Mouse (Mus musculus) forebrain, embryonic 16.5 days (tissue): ENCODE results near the gene Dnah8. TPM values are rescaled to one million over a fixed set of nuclear protein-coding genes. Genes with fewer than 3 reads are reported as not detected.

ENCODE experiments used
- ATAC-seq: fragments of 200-750 bp; cut with Nextera tagmentation; 2 replicates; pipeline ENCODE4 v1.8.0; 2017; ENCODE audit warnings: mild to moderate bottlenecking, moderate library complexity
- H3K27ac ChIP-seq: fragments of 300-500 bp; sonication (generic); 2 replicates; pipeline ENCODE4 v1.5.1; 2014; ENCODE audit warnings: low read length, control low read depth
- H3K27me3 ChIP-seq: fragments of 300-500 bp; sonication (generic); replicated peaks from 2 replicates; pipeline ENCODE4 v1.6.1; 2014; ENCODE audit warnings: low read length; ENCODE audit not compliant: control insufficient read depth, insufficient read depth
- H3K36me3 ChIP-seq: fragments of 300-500 bp; sonication (generic); 2 replicates; pipeline ENCODE4 v1.6.1; 2014; ENCODE audit not compliant: control insufficient read depth, insufficient read depth
- H3K4me1 ChIP-seq: fragments of 300-500 bp; sonication (generic); replicated peaks from 2 replicates; pipeline ENCODE4 v1.6.1; 2014; ENCODE audit warnings: low read length; ENCODE audit not compliant: control insufficient read depth, insufficient read depth
- H3K4me2 ChIP-seq: fragments of 300-500 bp; sonication (generic); 2 replicates; pipeline ENCODE4 v1.6.1; 2014; ENCODE audit warnings: mild to moderate bottlenecking, low read length, control low read depth
- H3K4me3 ChIP-seq: fragments of 300-500 bp; sonication (generic); replicated peaks from 2 replicates; pipeline ENCODE4 v1.5.1; 2014; ENCODE audit warnings: mild to moderate bottlenecking, low read length, control low read depth
- H3K9ac ChIP-seq: fragments of 300-500 bp; sonication (generic); replicated peaks from 2 replicates; pipeline ENCODE4 v1.6.1; 2014; ENCODE audit warnings: low read depth, low read length, control low read depth
- H3K9me3 ChIP-seq: fragments of 300-500 bp; sonication (generic); 2 replicates; pipeline ENCODE4 v1.6.1; 2016; ENCODE audit warnings: low read length; ENCODE audit not compliant: control insufficient read depth
- WGBS: fragments of 180-500 bp; shearing (Covaris S2); extraction: QIAGEN DNeasy Blood & Tissue Kit; methylation state at CpG from one replicate; pipeline ENCODE4 v1.1.7; 2014; 5-methylcytosine and 5-hydroxymethylcytosine counted together
- polyA plus RNA-seq: library from polyadenylated mRNA; unstranded; fragments of >200 nt; fragmentation: Nextera tagmentation; extraction: Ambion mirVana; gene quantifications from 2 replicates; pipeline ENCODE4 v1.2.1, GENCODE M21; 2015

The Dnah8 gene
- polyA plus RNA-seq, 1 experiment from 2014 or later: 1.6 TPM

- no peaks in the 10 kb centered on the region for H3K36me3 ChIP-seq
- H3K4me1 ChIP-seq: no peaks in the 10 kb centered on the region
- no peak overlapping the region for H3K4me2 ChIP-seq
- H3K9ac ChIP-seq: no peak overlapping the region
- H3K27ac ChIP-seq: no peak overlapping the region
- H3K27me3 ChIP-seq: no peaks in the 10 kb centered on the region
- no peak for ATAC-seq
- H3K4me3 ChIP-seq: no peak overlapping the region
- H3K9me3 ChIP-seq: no peaks in the 10 kb centered on the region
- WGBS: 86% methylated on average over 14 of the region's 14 CpGs
Observed at GRCm38 (mm10) chr17:30782286-30782685, 158.1 kb downstream of the Dnah8 start.

GRCm38 (mm10) chr17:30788361-30788760, 164.2 kb downstream of the Dnah8 start:
- Histone ChIP-seq H3K36me3 (no peaks in the 10 kb centered on the region), H3K27me3 (no peaks in the 10 kb centered on the region), H3K9me3 (no peaks in the 10 kb centered on the region), H3K4me2 (no peak overlapping the region), H3K4me1 (peaks cover 4% of the 10 kb centered on the region; the same call in 1 of the 2 replicates), H3K4me3 (no peak overlapping the region), H3K9ac (no peak overlapping the region), H3K27ac (no peak overlapping the region)
- WGBS: 92% methylated on average over 8 of the region's 8 CpGs
- ATAC-seq: no peak

- Histone ChIP-seq H3K4me2 (no peak overlapping the region), H3K27ac (no peak overlapping the region), H3K9me3 (no peaks in the 10 kb centered on the region), H3K27me3 (no peaks in the 10 kb centered on the region), H3K36me3 (no peaks in the 10 kb centered on the region), H3K4me1 (peaks cover 6% of the 10 kb centered on the region; the same call in 1 of the 2 replicates), H3K4me3 (no peak overlapping the region), H3K9ac (no peak overlapping the region)
- no peak for ATAC-seq
- WGBS: 93% methylated on average over 7 of the region's 7 CpGs
Observed at GRCm38 (mm10) chr17:30790816-30791215, 166.7 kb downstream of the Dnah8 start.

- H3K4me2 ChIP-seq: no peak overlapping the region
- H3K36me3 ChIP-seq: no peaks in the 10 kb centered on the region
- ATAC-seq: no peak
- WGBS: 48% methylated on average over 6 of the region's 6 CpGs
- no peaks in the 10 kb centered on the region for H3K27me3 ChIP-seq
- peaks cover 8% of the 10 kb centered on the region; the same call in 1 of the 2 replicates for H3K4me1 ChIP-seq
- H3K9ac ChIP-seq: no peak overlapping the region
- no peaks in the 10 kb centered on the region for H3K9me3 ChIP-seq
- no peak overlapping the region for H3K4me3 ChIP-seq
- no peak overlapping the region for H3K27ac ChIP-seq
Observed at GRCm38 (mm10) chr17:30792396-30792795, 168.2 kb downstream of the Dnah8 start.

- Histone ChIP-seq H3K27ac (no peak overlapping the region), H3K4me3 (no peak overlapping the region), H3K9me3 (no peaks in the 10 kb centered on the region), H3K36me3 (no peaks in the 10 kb centered on the region), H3K4me2 (no peak overlapping the region), H3K27me3 (no peaks in the 10 kb centered on the region), H3K4me1 (peaks cover 8% of the 10 kb centered on the region; the same call in 1 of the 2 replicates), H3K9ac (no peak overlapping the region)
- WGBS: 83% methylated on average over 4 of the region's 4 CpGs
- no peak for ATAC-seq
Observed at GRCm38 (mm10) chr17:30796616-30797015, 172.5 kb downstream of the Dnah8 start.

DNA sequence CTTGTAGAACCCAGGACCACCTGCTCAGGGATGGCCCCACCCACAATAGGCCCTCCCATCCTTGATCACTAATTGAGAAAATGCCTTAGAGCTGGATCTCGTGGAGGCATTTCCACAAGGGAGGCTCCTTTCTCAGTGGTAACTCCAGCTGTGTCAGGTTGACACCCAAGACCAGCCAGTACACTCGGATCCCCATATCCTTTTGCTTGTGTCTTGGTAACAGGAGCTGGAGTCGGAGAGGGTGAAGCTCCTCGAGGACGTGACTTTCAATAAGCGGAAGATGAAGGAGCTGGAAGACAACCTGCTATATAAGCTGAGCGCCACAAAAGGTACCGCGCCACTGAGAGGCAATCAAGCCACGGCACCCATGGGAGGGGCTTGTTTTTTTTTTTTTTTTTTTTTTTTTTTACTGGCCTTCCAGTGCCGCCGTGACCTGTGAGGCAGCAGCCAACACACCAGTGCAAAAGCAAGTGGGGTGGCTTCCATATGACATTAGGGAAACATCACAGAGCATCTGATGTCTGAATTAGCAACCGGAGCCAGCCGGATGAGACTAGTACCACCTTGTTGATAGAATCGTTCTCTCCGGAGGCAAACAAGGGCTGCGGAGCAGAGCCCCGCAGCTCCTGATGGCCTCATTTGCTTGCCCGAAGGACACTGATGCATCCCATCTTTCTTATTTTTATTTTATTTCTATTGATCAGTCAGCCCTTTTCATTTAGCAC, 176.3 kb downstream of the Dnah8 start:
- Histone ChIP-seq H3K36me3 (no peaks in the 10 kb centered on the region), H3K4me2 (no peak overlapping the region), H3K27ac (no peak overlapping the region), H3K4me3 (no peak overlapping the region), H3K9me3 (no peaks in the 10 kb centered on the region), H3K9ac (no peak overlapping the region), H3K27me3 (no peaks in the 10 kb centered on the region), H3K4me1 (peaks cover 19% of the 10 kb centered on the region)
- WGBS: 88% methylated on average over 19 of the region's 19 CpGs
- no peak for ATAC-seq

- ATAC-seq: no peak
- 97% methylated on average over 9 of the region's 9 CpGs for WGBS
- Histone ChIP-seq H3K9ac (no peak overlapping the region), H3K4me3 (no peak overlapping the region), H3K4me1 (peaks cover 23% of the 10 kb centered on the region), H3K27ac (no peak overlapping the region), H3K9me3 (no peaks in the 10 kb centered on the region), H3K4me2 (no peak overlapping the region), H3K27me3 (no peaks in the 10 kb centered on the region), H3K36me3 (no peaks in the 10 kb centered on the region)
Observed at GRCm38 (mm10) chr17:30803668-30804067, 179.5 kb downstream of the Dnah8 start.

DNA sequence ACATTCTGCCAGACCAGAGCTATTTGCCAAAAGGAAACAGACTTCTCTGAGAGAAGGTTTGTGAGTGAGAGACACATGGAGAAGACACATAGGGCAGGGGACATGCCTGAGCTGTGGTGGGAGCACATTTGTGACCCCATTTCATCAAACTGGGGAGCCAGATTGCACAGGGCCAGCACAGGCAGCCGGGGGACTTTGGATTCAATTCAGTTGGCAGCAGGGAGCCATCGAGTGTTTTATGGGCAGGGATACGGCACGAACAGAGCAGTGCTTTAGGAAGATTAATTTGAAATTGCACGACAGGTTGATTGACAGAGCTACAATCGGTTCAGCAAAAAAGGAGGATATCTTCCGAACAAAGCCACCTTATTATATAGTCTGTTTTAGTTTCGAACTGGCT, 180.8 kb downstream of the Dnah8 start:
- Histone ChIP-seq H3K36me3 (no peaks in the 10 kb centered on the region), H3K27me3 (no peaks in the 10 kb centered on the region), H3K4me3 (no peak overlapping the region), H3K9ac (no peak overlapping the region), H3K27ac (peak overlapping the region; percentile 60), H3K4me2 (no peak overlapping the region), H3K4me1 (peaks cover 23% of the 10 kb centered on the region), H3K9me3 (no peaks in the 10 kb centered on the region)
- ATAC-seq: peak; percentile 51; the same call in 1 of the 2 replicates
- WGBS: 14% methylated on average over 8 of the region's 8 CpGs

- Histone ChIP-seq H3K36me3 (no peaks in the 10 kb centered on the region), H3K27ac (peak overlapping the region; percentile 24), H3K4me2 (no peak overlapping the region), H3K27me3 (no peaks in the 10 kb centered on the region), H3K9me3 (no peaks in the 10 kb centered on the region), H3K4me1 (peaks cover 27% of the 10 kb centered on the region), H3K9ac (no peak overlapping the region), H3K4me3 (no peak overlapping the region)
- WGBS: 25% methylated on average over 12 of the region's 12 CpGs
- no peak for ATAC-seq
Observed at GRCm38 (mm10) chr17:30805511-30806059, 181.4 kb downstream of the Dnah8 start.
